Mouse (Mus musculus): Measurements from ENCODE around the gene Olfr1410. TPM values are rescaled to one million over a fixed set of nuclear protein-coding genes. Genes with fewer than 3 reads are reported as not detected.

The Olfr1410 gene
- not detected for polyA plus RNA-seq (2017; shearing (Covaris generic))

GRCm38 (mm10) chr1:92605482-92605881, at the start of gene Olfr1410:
Gene Olfr1410 (plus strand): TSS chr1:92605782.

DNA sequence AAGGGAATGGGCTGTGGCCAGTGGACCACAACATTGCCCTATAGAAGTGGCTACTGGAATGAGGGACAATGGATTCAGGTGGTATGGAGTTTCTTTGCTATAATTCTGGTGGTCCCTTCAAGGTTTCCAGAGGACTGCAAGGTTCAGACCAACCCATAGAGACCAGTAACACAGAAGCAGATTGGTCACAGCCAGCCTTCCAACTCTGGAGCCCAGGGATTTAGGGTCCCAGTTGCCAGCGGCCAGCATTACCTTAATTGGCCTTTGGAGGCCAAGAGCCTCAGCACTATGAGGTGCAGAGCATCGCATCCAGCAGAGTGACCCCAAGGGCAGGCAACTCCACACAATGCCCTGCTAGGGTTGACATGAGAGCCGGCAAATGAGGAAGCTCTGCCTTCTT, 34.6 kb upstream of the Olfr1410 start, which contains the start of gene Olfr1413:
Gene Olfr1413, plus strand, starts transcription at position 301 of the 400 bp plus-strand sequence.

GRCm38 (mm10) chr1:92585479-92585878, 20.1 kb upstream of the Olfr1410 start, which contains the start of gene Olfr1412:
Gene Olfr1412 (plus strand): TSS chr1:92585779.

GRCm38 (mm10) chr1:92594111-92594510, 11.5 kb upstream of the Olfr1410 start, which contains the start of gene Olfr1411:
Gene Olfr1411 (plus strand): TSS chr1:92594411.

GRCm38 (mm10) chr1:92617488-92617887, 11.9 kb downstream of the Olfr1410 start, which contains the start of gene Olfr12:
Gene Olfr12 (plus strand): TSS chr1:92617788.

DNA sequence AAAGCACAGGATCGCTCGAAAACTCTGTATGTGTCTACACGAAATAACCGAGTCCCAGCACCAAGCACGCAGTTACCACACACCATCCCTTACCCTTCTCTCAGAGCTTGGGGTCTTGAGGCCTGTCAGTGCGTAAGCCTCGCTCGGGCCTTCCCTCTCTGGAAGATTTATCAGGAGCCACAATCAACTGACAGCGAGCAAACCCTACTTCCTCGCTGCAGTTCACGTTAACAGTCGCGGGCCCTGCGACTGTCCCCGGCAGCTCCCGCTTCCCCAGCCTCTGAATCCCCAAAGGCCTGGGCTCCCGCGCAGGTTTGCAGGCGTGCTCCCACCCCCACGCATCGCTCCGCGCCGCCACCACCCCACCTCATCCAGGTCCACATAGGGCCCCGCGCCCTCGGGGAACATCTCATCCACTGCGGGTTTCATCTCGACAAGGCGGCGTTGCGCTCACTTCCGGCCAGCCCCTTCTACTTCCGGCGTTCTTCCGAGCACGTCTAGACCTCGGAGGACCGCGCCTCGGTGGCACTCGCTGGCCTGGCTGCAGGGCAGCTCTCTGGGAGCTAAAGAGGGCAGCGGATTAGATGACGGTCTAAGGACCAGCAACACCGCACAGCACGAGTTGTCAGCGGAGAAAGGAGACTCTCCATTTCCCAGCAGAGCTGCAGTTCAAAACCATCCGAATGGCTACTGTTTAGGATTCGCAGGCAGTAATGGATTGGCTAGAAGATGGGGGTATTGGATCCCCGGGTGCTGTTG, 36.1 kb downstream of the Olfr1410 start, which contains the start of gene Cops9:
Gene Cops9, minus strand, starts transcription at position 472 of the 759 bp plus-strand sequence.

DNA sequence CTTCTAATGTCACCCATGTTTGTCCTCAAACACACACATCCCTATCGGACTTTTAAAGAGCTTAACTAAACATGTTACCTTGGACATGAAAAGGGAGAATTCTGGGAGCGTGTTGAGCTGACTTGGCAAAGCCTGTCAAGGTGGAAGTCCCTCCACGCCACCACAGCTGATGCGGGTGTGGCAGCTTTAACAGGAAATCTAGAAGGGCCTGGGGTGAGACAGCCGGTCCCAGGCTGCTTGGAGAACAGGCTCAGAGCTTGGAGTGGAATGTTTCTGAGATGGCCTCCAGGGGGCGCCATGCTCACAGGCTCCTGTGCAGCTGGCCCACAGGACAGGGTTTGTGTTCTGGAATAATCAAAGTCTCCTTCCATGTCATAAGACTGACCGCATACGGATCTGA, 43.1 kb downstream of the Olfr1410 start, which contains the start of gene Otos:
Gene Otos, minus strand, starts transcription at position 169 of the 400 bp plus-strand sequence.

Other genes starting within 250 kb of the Olfr1410 start
- gene Ndufa10, start 131.9 kb upstream of the Olfr1410 start, polyA plus RNA-seq (2017; shearing (Covaris generic)): 239 TPM
- not detected for gene Olfr1416, start 120.7 kb upstream of the Olfr1410 start, polyA plus RNA-seq (2017; shearing (Covaris generic))
- not detected for gene Olfr1415, start 109.7 kb upstream of the Olfr1410 start, polyA plus RNA-seq (2017; shearing (Covaris generic))
- gene Olfr1414, start 87.1 kb upstream of the Olfr1410 start, polyA plus RNA-seq (2017; shearing (Covaris generic)): not detected
- gene Olfr1413, start 34.5 kb upstream of the Olfr1410 start, polyA plus RNA-seq (2017; shearing (Covaris generic)): not detected
- gene Olfr1412, start 20.0 kb upstream of the Olfr1410 start, polyA plus RNA-seq (2017; shearing (Covaris generic)): not detected
- not detected for gene Olfr1411, start 11.4 kb upstream of the Olfr1410 start, polyA plus RNA-seq (2017; shearing (Covaris generic))
- not detected for gene Olfr12, start 12.0 kb downstream of the Olfr1410 start, polyA plus RNA-seq (2017; shearing (Covaris generic))
- 271 TPM for gene Cops9, start 36.2 kb downstream of the Olfr1410 start, polyA plus RNA-seq (2017; shearing (Covaris generic))
- 1.7 TPM for gene Otos, start 43.1 kb downstream of the Olfr1410 start, polyA plus RNA-seq (2017; shearing (Covaris generic))
- 0.68 TPM for gene Gpc1, start 225.9 kb downstream of the Olfr1410 start, polyA plus RNA-seq (2017; shearing (Covaris generic))